In the genomic region with DNA sequence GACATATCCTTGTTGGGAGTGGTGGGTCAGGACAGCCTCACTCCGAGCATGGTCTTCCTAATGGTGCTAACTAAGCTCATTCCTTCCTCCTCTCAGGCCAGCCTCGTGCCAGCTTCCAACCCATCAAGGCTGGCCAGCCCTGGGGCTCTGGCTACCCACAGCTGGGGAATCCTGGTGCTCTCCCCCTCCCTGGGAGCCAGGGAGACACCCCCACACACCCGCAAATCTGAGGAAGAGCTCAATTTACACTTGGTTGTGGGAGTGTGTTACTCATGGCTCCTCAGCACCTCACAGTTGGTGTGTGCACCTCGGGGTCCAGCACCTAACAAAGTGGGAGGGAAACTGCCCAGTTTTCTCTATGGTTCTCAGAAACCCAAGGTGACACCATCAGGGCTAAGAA, we compare ENCODE assay signal across 14 mouse cellular contexts. TPM values are rescaled to one million over a fixed set of nuclear protein-coding genes. Genes with fewer than 3 reads are reported as not detected.
A peak's percentile ranks its signal among the peaks of the same experiment; 100 is the strongest.
DNase-seq lines count a peak whose midpoint lies in the region; ATAC-seq lines count a peak whose summit lies in the region.
"Had no signal": no experiment of that assay in that cellular context is flagged by ENCODE, and none has a peak within 500 bp of the region (broad histone marks: within the 10 kb centered on the region; RNA-seq: fewer than 3 reads in every experiment).

No protein-coding gene starts in this region.

- no peak overlapping the region for H3K4me2 ChIP-seq in heart, embryonic 12.5 days
- peak overlapping the region; percentile 3; the same call in 1 of the 2 replicates for H3K4me2 ChIP-seq in limb, embryonic 13.5 days (replicated peaks)
- H3K4me2 ChIP-seq: midbrain, embryonic 12.5 days had no signal

- no peak overlapping the region for H3K4me3 ChIP-seq in heart, embryonic 12.5 days
- H3K4me3 ChIP-seq in limb, embryonic 13.5 days = no peak overlapping the region
- H3K4me3 ChIP-seq: midbrain, embryonic 12.5 days had no signal

- no peaks in the 10 kb centered on the region for H3K27me3 ChIP-seq in heart, embryonic 12.5 days (replicated peaks)
- no peaks in the 10 kb centered on the region for H3K27me3 ChIP-seq in limb, embryonic 13.5 days

- no peaks in the 10 kb centered on the region for H3K9me3 ChIP-seq in heart, embryonic 12.5 days (replicated peaks)
- no peaks in the 10 kb centered on the region for H3K9me3 ChIP-seq in limb, embryonic 13.5 days
- H3K9me3 ChIP-seq: midbrain, embryonic 12.5 days had no signal

- peak overlapping the region; percentile 56; the same call in 1 of the 2 replicates for H3K9ac ChIP-seq in heart, embryonic 12.5 days
- H3K9ac ChIP-seq in limb, embryonic 13.5 days = no peak overlapping the region
- H3K9ac ChIP-seq: midbrain, embryonic 12.5 days had no signal

- DNase-seq in heart, postnatal 10 days = no peak
- peak; percentile 57 to 63 for DNase-seq in right cerebral cortex, adult 2 months (ENCODE audit: low spot score in 2 of 2)
- DNase-seq in right cerebral cortex, postnatal 14 days = no peak
- DNase-seq in gastrocnemius, adult 18-20 months (ENCODE audit: low spot score) = no peak
- DNase-seq in embryo, embryonic 10.5 days (ENCODE audit: low spot score) = no peak
- DNase-seq in kidney, postnatal 4 days = no peak
- DNase-seq: adrenal gland, postnatal 36 days; heart, adult 18-20 months; kidney, adult 8-10 months had no signal

- ATAC-seq in heart, embryonic 12.5 days (ENCODE audit: insufficient number of reproducible peaks, low FRiP score) = no peak
- ATAC-seq in limb, embryonic 13.5 days (ENCODE audit: low FRiP score, low read depth) = no peak
- ATAC-seq: CD4-positive, CD25-positive, alpha-beta regulatory T cell, adult 4 months had no signal

- H3K4me1 ChIP-seq in heart, embryonic 12.5 days (replicated peaks) = peaks cover 80% of the 10 kb centered on the region
- peaks cover 89% of the 10 kb centered on the region for H3K4me1 ChIP-seq in limb, embryonic 13.5 days

- intact Hi-C loops in heart, postnatal 10 days (cut with DNase I) = no loop called here

- H3K27ac ChIP-seq in heart, embryonic 12.5 days (ENCODE audit: poor library complexity, severe bottlenecking) = peak overlapping the region; percentile 84
- H3K27ac ChIP-seq in limb, embryonic 13.5 days = peak overlapping the region; percentile 56
- H3K27ac ChIP-seq: midbrain, embryonic 12.5 days had no signal

- no peaks in the 10 kb centered on the region for H3K36me3 ChIP-seq in heart, embryonic 12.5 days
- H3K36me3 ChIP-seq in limb, embryonic 13.5 days = no peaks in the 10 kb centered on the region
- H3K36me3 ChIP-seq: midbrain, embryonic 12.5 days had no signal

- 45% methylated on average over 4 of the region's 4 CpGs for WGBS in heart, embryonic 12.5 days
- 43% methylated on average over 4 of the region's 4 CpGs for WGBS in limb, embryonic 13.5 days

RNA-seq across cellular contexts. Expression of a gene that starts 22.3 kb away (rescaled TPM):
- polyA plus RNA-seq in heart, embryonic 12.5 days (2016; fragmentation: Nextera tagmentation; extraction: Ambion mirVana) = 13.5 and 16.3 TPM in 2 replicates
- 1 to 10 TPM; 7.9 to 8.4 TPM for total RNA-seq in heart, postnatal 10 days (2021)
- polyA plus RNA-seq in limb, embryonic 13.5 days (2015; fragmentation: Nextera tagmentation; extraction: Ambion mirVana) = 5.2 and 7.5 TPM in 2 replicates
- 1 to 10 TPM in 1 of 2 experiments, under 1 TPM in 1; 0.81 to 1.1 TPM for total RNA-seq in gastrocnemius, adult 18-20 months (2021)
- polyA plus RNA-seq: CD4-positive, CD25-positive, alpha-beta regulatory T cell, adult 4 months had no signal

RNA-seq across cellular contexts. Expression of a gene that starts 42.2 kb away (rescaled TPM):
- not detected in 2 replicates for polyA plus RNA-seq in heart, embryonic 12.5 days (2016; fragmentation: Nextera tagmentation; extraction: Ambion mirVana)
- total RNA-seq in heart, postnatal 10 days (2021) = not detected
- polyA plus RNA-seq in limb, embryonic 13.5 days (2015; fragmentation: Nextera tagmentation; extraction: Ambion mirVana) = 1.8 and 3.3 TPM in 2 replicates
- total RNA-seq in gastrocnemius, adult 18-20 months (2021) = under 1 TPM; 0.30 to 0.31 TPM
- total RNA-seq: adrenal gland, postnatal 36 days; heart, adult 18-20 months had no signal
- polyA plus RNA-seq: CD4-positive, CD25-positive, alpha-beta regulatory T cell, adult 4 months had no signal

RNA-seq across cellular contexts. Expression of a gene that starts 43.2 kb away (rescaled TPM):
- 0.45 and 0.54 TPM in 2 replicates for polyA plus RNA-seq in heart, embryonic 12.5 days (2016; fragmentation: Nextera tagmentation; extraction: Ambion mirVana)
- total RNA-seq in heart, postnatal 10 days (2021) = not detected
- polyA plus RNA-seq in limb, embryonic 13.5 days (2015; fragmentation: Nextera tagmentation; extraction: Ambion mirVana) = not detected in 2 replicates
- not detected for total RNA-seq in gastrocnemius, adult 18-20 months (2021)
- total RNA-seq: adrenal gland, postnatal 36 days had no signal
- polyA plus RNA-seq: CD4-positive, CD25-positive, alpha-beta regulatory T cell, adult 4 months; stomach, embryonic 14.5 days had no signal

RNA-seq across cellular contexts. Expression of a gene that starts 45.1 kb away (rescaled TPM):
- not detected in 2 replicates for polyA plus RNA-seq in heart, embryonic 12.5 days (2016; fragmentation: Nextera tagmentation; extraction: Ambion mirVana)
- total RNA-seq in heart, postnatal 10 days (2021) = 1 to 10 TPM; 6.0 to 6.7 TPM
- 1.1 and 2.1 TPM in 2 replicates for polyA plus RNA-seq in limb, embryonic 13.5 days (2015; fragmentation: Nextera tagmentation; extraction: Ambion mirVana)
- total RNA-seq in gastrocnemius, adult 18-20 months (2021) = 1 to 10 TPM; 4.7 to 5.8 TPM
- polyA plus RNA-seq: CD4-positive, CD25-positive, alpha-beta regulatory T cell, adult 4 months; midbrain, embryonic 12.5 days had no signal

Comparison
In these comparisons a context has a peak if more than half of its experiments do, and no peak if none do; other contexts are left out.
1. DNase-seq: peak in right cerebral cortex, adult 2 months (2 of 2); none in heart, postnatal 10 days (0 of 2), right cerebral cortex, postnatal 14 days (single experiment), gastrocnemius, adult 18-20 months (single experiment), embryo, embryonic 10.5 days (single experiment) and kidney, postnatal 4 days (0 of 2).
2. RNA of a gene that starts 22.3 kb away (total RNA-seq): 7.9 to 8.4 TPM in heart, postnatal 10 days; 0.81 to 1.1 TPM in gastrocnemius, adult 18-20 months; every median in the first group is over 4 times any median in the second.